Mouse (Mus musculus) G1E (cell line): ENCODE data around the gene Ank3. TPM values are rescaled to one million over a fixed set of nuclear protein-coding genes. Genes with fewer than 3 reads are reported as not detected.

Experiments
- ATAC-seq: 2 replicates; pipeline ENCODE4 v1.8.0; 2016; ENCODE audit warnings: mild to moderate bottlenecking; ENCODE audit not compliant: insufficient number of reproducible peaks, poor library complexity, low FRiP score, severe bottlenecking; ENCODE audit errors: extremely low read depth
- DNase-seq: peaks from one replicate; pipeline ENCODE4 v3.0.0; 2012; ENCODE audit warnings: low spot score
- H3K27me3 ChIP-seq: 2 replicates; pipeline ENCODE4 v1.6.1; 2012; ENCODE audit warnings: mild to moderate bottlenecking, low read length, inconsistent platforms; ENCODE audit not compliant: insufficient read depth
- H3K36me3 ChIP-seq: replicated peaks from 2 replicates; pipeline ENCODE3; 2012; ENCODE audit warnings: mild to moderate bottlenecking, inconsistent platforms
- H3K4me1 ChIP-seq: 2 replicates; pipeline ENCODE4 v1.6.1; 2012; ENCODE audit warnings: low read depth, low read length, inconsistent platforms, mixed read lengths; ENCODE audit not compliant: insufficient read depth
- H3K4me3 ChIP-seq: 2 replicates; pipeline ENCODE4 v1.5.1; 2012; ENCODE audit warnings: low read depth, mild to moderate bottlenecking, inconsistent platforms, low read length, moderate library complexity, mixed read lengths
- H3K9me3 ChIP-seq: replicated peaks from 2 replicates; pipeline ENCODE4 v1.6.1; 2012; ENCODE audit warnings: inconsistent platforms
- CTCF ChIP-seq: IDR thresholded peaks from 2 replicates; pipeline ENCODE4 v1.5.1; 2012; ENCODE audit warnings: low read depth, low read length, inconsistent platforms, mixed read lengths
- GATA1 ChIP-seq: IDR thresholded peaks from 2 replicates; pipeline ENCODE4 v1.6.1; 2012; ENCODE audit warnings: borderline replicate concordance, low read length, inconsistent platforms, mixed read lengths
- GATA2 ChIP-seq: IDR thresholded peaks from 2 replicates; pipeline ENCODE4 v1.6.1; 2012; ENCODE audit warnings: low read depth, low read length, inconsistent platforms, borderline replicate concordance
- POLR2AphosphoS5 ChIP-seq: IDR thresholded peaks from 2 replicates; pipeline ENCODE4 v1.6.1; 2012; ENCODE audit warnings: low read depth, low read length, inconsistent platforms; ENCODE audit not compliant: insufficient replicate concordance
- TAL1 ChIP-seq: conservative IDR thresholded peaks from 2 replicates; pipeline ENCODE4 v1.6.1; 2012; ENCODE audit warnings: low read depth, low read length, inconsistent platforms, mixed read lengths
- polyA plus RNA-seq: library from polyadenylated mRNA; stranded (reverse); fragments of >175 nt; gene quantifications from 2 replicates; pipeline ENCODE4 v1.2.3, GENCODE M21; 2012
- total RNA-seq, 2 experiments: library from RNA; stranded (forward) in 1 of 2; stranded (reverse) in 1 of 2; fragments of 200-1000 nt in 1 of 2; fragments of >200 nt in 1 of 2; fragmentation: Nextera tagmentation in 1 of 2; gene quantifications; 2 replicates each; pipeline ENCODE4 v1.2.3; 2014 to 2017

Ank3 gene
- total and polyA plus RNA-seq, 3 experiments, result 0.98 TPM; not detected in 2

GRCm38 (mm10) chr10:69947093-69947492 lies 548.5 kb downstream of the Ank3 start:
- TF ChIP-seq GATA2, result no peak
- TF ChIP-seq TAL1, result no peak
- no peak for TF ChIP-seq POLR2AphosphoS5
- no peak for TF ChIP-seq CTCF
- no peak for TF ChIP-seq GATA1
- no peak for ATAC-seq
- H3K4me1 ChIP-seq, result no peaks in the 10 kb centered on the region

GRCm38 (mm10) chr10:69950236-69950918 lies 551.8 kb downstream of the Ank3 start:
- Histone ChIP-seq H3K36me3 (no peaks in the 10 kb centered on the region), H3K4me1 (no peaks in the 10 kb centered on the region), H3K4me3 (no peak overlapping the region), H3K9me3 (peaks cover 54% of the 10 kb centered on the region), H3K27me3 (no peaks in the 10 kb centered on the region)
- TF ChIP-seq GATA2 (no peak), TAL1 (no peak), POLR2AphosphoS5 (no peak), CTCF (no peak), GATA1 (no peak)
- no peak for DNase-seq
- ATAC-seq, result no peak

More at GRCm38 (mm10) chr10:69947093-69947492, 548.5 kb downstream of the Ank3 start:
- DNase-seq, result no peak
- H3K9me3 ChIP-seq, result peaks cover 62% of the 10 kb centered on the region
- H3K27me3 ChIP-seq, result no peaks in the 10 kb centered on the region
- H3K4me3 ChIP-seq, result no peak overlapping the region
- H3K36me3 ChIP-seq, result no peaks in the 10 kb centered on the region

GRCm38 (mm10) chr10:69950919-69951236 lies 552.3 kb downstream of the Ank3 start:
- no peaks in the 10 kb centered on the region for H3K4me1 ChIP-seq
- no peaks in the 10 kb centered on the region for H3K27me3 ChIP-seq
- H3K4me3 ChIP-seq, result no peak overlapping the region
- no peaks in the 10 kb centered on the region for H3K36me3 ChIP-seq
- no peak for TF ChIP-seq TAL1
- no peak for TF ChIP-seq POLR2AphosphoS5
- no peak for TF ChIP-seq GATA2
- no peak for TF ChIP-seq GATA1
- TF ChIP-seq CTCF, result no peak
- ATAC-seq (no peak), DNase-seq (no peak)
- peaks cover 57% of the 10 kb centered on the region for H3K9me3 ChIP-seq

- no peak for DNase-seq
- Histone ChIP-seq H3K36me3 (no peaks in the 10 kb centered on the region), H3K4me3 (no peak overlapping the region), H3K9me3 (peaks cover 57% of the 10 kb centered on the region), H3K27me3 (no peaks in the 10 kb centered on the region), H3K4me1 (no peaks in the 10 kb centered on the region)
- TF ChIP-seq POLR2AphosphoS5 (no peak), GATA1 (no peak), CTCF (no peak), GATA2 (no peak), TAL1 (no peak)
- no peak for ATAC-seq
These were observed 552.9 kb downstream of the Ank3 start for GRCm38 (mm10) chr10:69951426-69951825.

GRCm38 (mm10) chr10:69952316-69952715 lies 553.7 kb downstream of the Ank3 start:
- TF ChIP-seq POLR2AphosphoS5 (no peak), GATA2 (no peak), TAL1 (no peak), CTCF (no peak), GATA1 (no peak)
- H3K36me3 ChIP-seq, result no peaks in the 10 kb centered on the region
- H3K27me3 ChIP-seq, result no peaks in the 10 kb centered on the region
- peaks cover 55% of the 10 kb centered on the region for H3K9me3 ChIP-seq
- H3K4me3 ChIP-seq, result no peak overlapping the region
- DNase-seq (no peak), ATAC-seq (no peak)
- no peaks in the 10 kb centered on the region for H3K4me1 ChIP-seq

- ATAC-seq, result no peak
- H3K4me3 ChIP-seq, result no peak overlapping the region
- TF ChIP-seq GATA2, result no peak
- no peak for TF ChIP-seq POLR2AphosphoS5
- peaks cover 55% of the 10 kb centered on the region for H3K9me3 ChIP-seq
- no peaks in the 10 kb centered on the region for H3K36me3 ChIP-seq
- no peaks in the 10 kb centered on the region for H3K4me1 ChIP-seq
- no peaks in the 10 kb centered on the region for H3K27me3 ChIP-seq
- DNase-seq, result no peak
These were observed 556.2 kb downstream of the Ank3 start for GRCm38 (mm10) chr10:69954657-69955267.
